21 mouse cellular contexts compared by ENCODE assay signal in the genomic region with DNA sequence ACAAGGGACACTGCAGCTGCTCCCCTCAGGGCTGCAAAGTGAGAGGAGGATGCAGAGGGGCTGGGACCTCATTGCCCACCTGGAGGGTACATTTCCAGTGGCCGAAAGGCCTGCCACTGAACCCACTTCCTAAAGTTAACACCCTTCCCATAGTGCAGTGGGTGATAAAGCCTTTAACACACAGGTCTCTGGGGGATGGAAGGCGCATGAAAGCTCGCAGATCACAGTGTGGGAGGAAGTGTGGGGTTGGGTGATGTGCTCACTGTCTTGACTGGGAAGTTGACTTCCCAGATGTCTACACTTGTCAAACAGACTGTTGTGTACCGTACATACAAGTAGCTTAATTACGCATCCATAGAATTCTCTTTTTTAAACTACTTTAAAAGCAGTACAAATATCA. TPM values are rescaled to one million over a fixed set of nuclear protein-coding genes. Genes with fewer than 3 reads are reported as not detected.
"Had no signal": no experiment of that assay in that cellular context is flagged by ENCODE, and none has a peak within 500 bp of the region (broad histone marks: within the 10 kb centered on the region; RNA-seq: fewer than 3 reads in every experiment).

No protein-coding gene starts in this region.

- ATAC-seq: liver, postnatal 0 days had no signal

- H3K9ac ChIP-seq: kidney, embryonic 15.5 days; limb, embryonic 15.5 days; liver, embryonic 13.5 days; liver, postnatal 0 days; lung, embryonic 15.5 days; midbrain, embryonic 12.5 days; neural tube, embryonic 15.5 days had no signal

- H3K36me3 ChIP-seq: kidney, embryonic 15.5 days; limb, embryonic 15.5 days; lung, embryonic 15.5 days; midbrain, embryonic 12.5 days; neural tube, embryonic 15.5 days had no signal

- H3K4me1 ChIP-seq: kidney, embryonic 15.5 days; liver, embryonic 13.5 days; lung, embryonic 15.5 days had no signal

- H3K4me3 ChIP-seq: kidney, embryonic 15.5 days; limb, embryonic 15.5 days; liver, embryonic 13.5 days; lung, embryonic 15.5 days; midbrain, embryonic 12.5 days; myocyte; neural tube, embryonic 15.5 days had no signal

- DNase-seq: kidney, adult 2 months; kidney, postnatal 14 days; layer of hippocampus, postnatal 36 days; liver, embryonic 13.5 days; liver, postnatal 0 days; lung, postnatal 14 days; right cerebral cortex, adult 18-20 months; right cerebral cortex, postnatal 25 days; thymus, adult 18-20 months; thymus, postnatal 25 days had no signal

- H3K4me2 ChIP-seq: kidney, embryonic 15.5 days; limb, embryonic 15.5 days; liver, embryonic 13.5 days; lung, embryonic 15.5 days; midbrain, embryonic 12.5 days; neural tube, embryonic 15.5 days had no signal

- H3K27ac ChIP-seq: kidney, embryonic 15.5 days; limb, embryonic 15.5 days; liver, embryonic 13.5 days; lung, embryonic 15.5 days; macrophage; midbrain, embryonic 12.5 days; neural tube, embryonic 15.5 days; stomach, postnatal 0 days had no signal

- H3K9me3 ChIP-seq: kidney, embryonic 15.5 days; limb, embryonic 15.5 days; liver, embryonic 13.5 days; lung, embryonic 15.5 days; midbrain, embryonic 12.5 days; neural tube, embryonic 15.5 days had no signal

- H3K27me3 ChIP-seq: kidney, embryonic 15.5 days; limb, embryonic 15.5 days; liver, embryonic 13.5 days; lung, embryonic 15.5 days; midbrain, embryonic 12.5 days; neural tube, embryonic 15.5 days had no signal

RNA-seq across cellular contexts. Expression of a gene that starts 55.3 kb away (rescaled TPM):
- polyA plus RNA-seq: kidney, adult 2 months; kidney, embryonic 15.5 days; large intestine, adult 2 months; limb, embryonic 11.5 days; limb, embryonic 15.5 days; liver, embryonic 13.5 days; macrophage; myocyte; small intestine, adult 2 months had no signal
